Mouse (Mus musculus) spleen, adult 12 weeks (tissue): ENCODE results near the gene Tpst1.

Experiments
- DNase-seq: peaks from one replicate; pipeline ENCODE4 v3.0.0; 2022; ENCODE audit warnings: low spot score

The Tpst1 gene

GRCm38 (mm10) chr5:130143977-130144333, 70.8 kb downstream of the Tpst1 start:
- DNase-seq, result peak; percentile 77

DNA sequence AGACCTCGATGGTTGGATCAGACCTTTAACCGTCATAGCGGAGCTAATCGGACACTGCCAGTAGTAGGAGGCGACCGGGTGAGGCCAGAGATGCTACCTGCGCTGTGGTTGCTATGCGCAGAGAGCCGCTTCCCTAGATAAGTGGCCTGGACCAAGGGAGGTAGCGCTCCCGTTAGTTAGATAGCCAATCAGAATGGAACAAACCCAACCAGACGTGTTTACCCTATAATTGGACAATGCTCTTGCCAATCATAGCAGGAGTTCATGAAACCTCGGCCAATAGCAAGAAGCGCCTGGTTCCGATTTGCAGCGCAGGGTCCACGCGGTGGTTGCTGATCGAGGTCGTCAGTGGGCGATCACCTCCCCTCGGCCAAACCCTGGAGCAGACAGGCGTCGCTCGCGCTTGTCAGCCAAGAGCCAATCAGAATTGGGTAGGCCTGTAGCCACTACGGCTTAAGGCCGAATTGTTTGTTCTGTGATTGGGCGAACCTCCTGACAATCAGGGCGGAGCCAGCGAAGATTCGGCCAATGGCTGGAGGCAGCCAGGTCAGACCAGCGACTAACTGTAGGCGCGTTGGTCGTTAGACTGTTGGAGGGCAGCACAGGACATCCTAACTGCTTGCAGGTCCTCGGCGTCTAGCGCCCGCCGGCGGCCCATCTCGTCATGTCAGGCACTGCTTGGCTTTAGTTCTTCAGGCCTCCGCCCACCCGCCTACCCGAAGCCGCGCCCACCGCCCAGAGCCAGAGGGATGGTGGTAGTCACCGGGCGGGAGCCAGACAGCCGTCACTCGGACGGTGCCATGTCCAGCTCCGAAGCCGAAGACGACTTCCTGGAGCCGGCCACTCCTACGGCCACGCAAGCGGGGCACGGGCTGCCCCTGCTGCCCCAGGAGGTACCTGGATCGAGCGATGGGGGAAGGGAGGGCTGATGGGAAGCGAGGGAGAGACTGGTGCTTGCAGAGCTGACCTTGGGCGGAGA, 71.5 kb downstream of the Tpst1 start, which contains the start of gene Kctd7:
Gene Kctd7 (plus strand): TSS at position 528 of the 979 bp plus-strand sequence.
- peak; percentile 92 for DNase-seq

DNA sequence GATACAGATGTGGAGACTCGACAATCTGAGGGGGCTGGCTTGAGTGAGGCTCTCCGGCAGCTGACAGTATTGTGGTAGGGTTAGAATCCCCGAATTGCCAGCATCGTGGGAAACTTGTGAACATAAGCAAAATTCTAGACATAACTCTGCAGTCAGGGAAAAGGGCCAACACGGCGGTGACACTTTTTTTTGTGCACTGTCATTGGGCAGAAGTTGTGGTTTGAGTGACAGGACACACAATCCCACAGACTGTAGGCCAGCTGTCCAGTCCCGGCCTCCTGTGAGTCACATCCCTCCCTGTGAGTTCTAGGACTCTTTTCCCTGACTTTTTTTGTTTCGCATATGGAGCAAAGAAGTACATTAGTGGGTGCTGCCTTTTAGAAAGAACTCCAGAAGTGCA, 72.8 kb downstream of the Tpst1 start:
- DNase-seq, result no peak

GRCm38 (mm10) chr5:130149726-130150310, 76.7 kb downstream of the Tpst1 start:
- no peak for DNase-seq

- no peak for DNase-seq
These were observed 81.2 kb downstream of the Tpst1 start for GRCm38 (mm10) chr5:130154286-130154685.

DNA sequence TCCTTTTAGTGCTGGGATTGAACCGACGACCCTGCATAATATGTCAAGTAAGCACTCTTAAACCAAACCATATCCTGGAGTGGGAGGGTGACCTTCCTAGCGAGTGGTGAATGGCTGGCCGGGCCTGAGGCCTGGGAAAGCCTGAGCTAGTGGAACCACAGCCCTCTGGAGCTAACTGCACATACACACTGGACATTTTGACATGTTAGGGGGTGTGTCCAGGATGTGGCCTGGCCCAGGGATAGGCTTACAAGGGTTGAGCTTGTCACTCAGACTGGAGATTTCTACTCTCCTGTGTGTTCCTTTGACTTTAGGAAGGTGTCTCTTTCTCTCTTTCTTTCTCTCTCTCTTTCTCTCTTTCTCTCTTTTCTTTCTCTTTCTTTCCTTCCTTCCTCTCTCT, 85.4 kb downstream of the Tpst1 start:
- DNase-seq, result no peak

- DNase-seq, result no peak
These were observed 86.7 kb downstream of the Tpst1 start for GRCm38 (mm10) chr5:130159761-130160201.

DNA sequence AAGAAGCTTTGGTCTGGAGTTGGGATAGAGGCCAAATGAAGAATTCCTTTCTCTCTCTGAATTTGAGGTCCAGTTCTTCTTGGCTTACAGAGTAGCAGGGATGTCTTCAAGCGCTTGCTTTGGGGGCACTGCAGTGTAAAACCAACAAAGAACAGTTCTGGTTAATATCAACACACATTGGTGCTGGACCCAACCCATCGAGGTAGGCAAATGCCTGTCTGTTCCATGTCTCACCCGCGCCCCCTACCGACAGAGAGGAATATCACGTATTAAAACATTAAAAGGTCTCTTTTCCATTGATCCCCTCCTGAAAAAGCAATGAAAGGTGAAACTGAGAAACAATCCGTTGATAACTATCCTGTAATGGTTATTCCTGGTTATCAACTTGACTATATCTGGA, 90.5 kb downstream of the Tpst1 start:
- peak; percentile 74 for DNase-seq

DNA sequence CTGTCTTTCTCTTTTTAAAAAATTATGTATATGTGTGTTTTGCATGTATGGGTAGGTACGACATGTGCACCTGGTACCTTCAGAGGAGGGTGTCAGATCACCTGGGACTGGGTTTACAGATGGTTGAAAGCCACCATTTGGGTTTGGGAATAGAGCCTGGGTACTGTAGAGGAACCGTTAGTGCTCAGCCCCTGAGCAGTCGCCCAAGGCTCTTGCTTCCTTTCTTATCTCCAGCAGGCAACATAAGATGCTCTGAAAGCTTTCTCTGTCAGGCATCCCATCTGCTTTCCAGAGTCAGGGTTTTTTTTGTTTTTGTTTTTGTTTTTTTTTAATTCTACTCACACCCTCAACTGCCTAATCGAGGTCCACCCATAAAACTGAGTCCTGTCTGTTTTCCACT, 92.1 kb downstream of the Tpst1 start:
- no peak for DNase-seq

DNA sequence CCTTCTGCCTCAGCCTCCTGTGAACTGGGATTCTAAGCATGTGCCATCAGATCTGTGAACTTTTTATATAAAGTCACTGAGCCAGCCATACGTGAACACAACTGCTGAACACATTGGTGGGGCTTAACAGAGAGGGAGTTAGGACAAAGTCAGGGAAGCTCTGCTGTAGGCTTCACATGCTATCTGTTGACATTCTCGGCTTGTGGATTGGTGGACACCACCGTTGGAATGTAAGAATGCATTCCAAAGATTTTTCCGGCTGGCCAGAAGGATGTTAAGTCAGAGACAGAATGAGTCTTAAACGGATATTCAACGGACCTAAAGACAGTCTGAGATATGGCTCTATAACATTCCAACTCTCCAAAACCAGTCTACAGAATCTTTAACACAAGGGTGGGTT, 96.0 kb downstream of the Tpst1 start:
- DNase-seq, result no peak

DNA sequence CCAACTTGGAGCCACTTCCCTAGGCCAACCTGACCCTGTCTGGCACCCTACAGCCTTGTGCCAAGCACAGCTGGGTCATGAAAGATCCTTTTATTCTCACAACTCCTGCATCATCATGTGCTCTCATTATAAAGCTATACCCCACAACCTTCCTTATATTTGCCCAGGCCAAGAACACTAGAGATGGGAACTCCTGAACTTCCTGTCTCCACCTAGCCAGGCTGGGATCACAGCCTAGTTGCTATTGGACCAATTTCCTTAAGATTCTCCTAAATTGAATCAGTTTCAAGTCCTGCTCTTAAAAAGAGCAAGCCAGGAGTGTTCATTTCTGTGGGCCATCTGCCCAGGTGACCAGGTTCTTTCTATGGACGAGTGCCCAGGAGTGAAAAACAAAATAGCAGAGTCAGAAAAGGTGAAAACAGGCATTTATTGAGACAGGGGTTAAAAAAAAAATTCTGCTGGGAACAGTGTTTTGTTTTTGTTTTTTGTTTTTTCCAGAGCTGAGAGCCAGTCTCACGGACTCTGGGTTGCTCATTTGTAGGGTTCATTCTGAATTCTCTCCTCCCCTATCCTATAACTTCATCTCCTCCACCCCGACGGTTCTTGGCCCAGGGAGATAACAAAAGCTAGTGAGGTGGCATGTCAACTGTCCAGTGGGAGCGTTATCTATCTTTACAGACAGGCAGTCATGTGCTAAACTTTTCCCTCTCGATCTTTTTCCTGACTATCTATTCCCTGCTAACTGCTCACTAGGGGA, 97.7 kb downstream of the Tpst1 start:
- DNase-seq, result no peak

DNA sequence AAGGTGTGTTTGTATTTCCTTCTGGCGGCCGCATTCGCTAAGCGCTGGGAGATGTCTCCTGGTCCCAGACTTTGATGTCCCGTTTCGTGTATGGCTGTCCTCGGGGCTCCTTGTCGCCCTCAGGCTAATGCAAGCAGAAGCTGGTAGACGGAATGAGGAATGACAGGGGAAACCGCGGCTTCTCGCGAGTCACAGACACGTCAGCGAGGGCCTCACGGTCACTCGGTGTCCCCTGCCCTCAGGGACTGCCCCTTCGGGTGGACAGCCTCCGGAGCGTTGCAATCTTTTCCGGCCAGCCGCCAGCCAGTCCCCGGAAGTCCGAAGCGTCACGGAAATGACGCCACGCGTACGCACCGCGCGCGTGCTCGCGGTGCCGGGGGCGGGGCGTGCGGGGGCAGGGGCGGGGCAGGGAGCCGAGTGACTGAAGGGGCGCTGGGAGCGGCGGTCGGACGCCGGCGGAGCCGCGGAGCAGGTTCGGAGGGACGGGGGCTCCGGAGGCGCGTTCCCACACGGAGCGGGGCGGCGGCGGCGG, 98.4 kb downstream of the Tpst1 start, which contains the start of gene Rabgef1:
Gene Rabgef1 (plus strand): TSS at position 376 of the 532 bp plus-strand sequence.
- DNase-seq, result peak; percentile 89

- peak; percentile 57 for DNase-seq
These were observed 99.0 kb downstream of the Tpst1 start for GRCm38 (mm10) chr5:130171956-130172601.

DNA sequence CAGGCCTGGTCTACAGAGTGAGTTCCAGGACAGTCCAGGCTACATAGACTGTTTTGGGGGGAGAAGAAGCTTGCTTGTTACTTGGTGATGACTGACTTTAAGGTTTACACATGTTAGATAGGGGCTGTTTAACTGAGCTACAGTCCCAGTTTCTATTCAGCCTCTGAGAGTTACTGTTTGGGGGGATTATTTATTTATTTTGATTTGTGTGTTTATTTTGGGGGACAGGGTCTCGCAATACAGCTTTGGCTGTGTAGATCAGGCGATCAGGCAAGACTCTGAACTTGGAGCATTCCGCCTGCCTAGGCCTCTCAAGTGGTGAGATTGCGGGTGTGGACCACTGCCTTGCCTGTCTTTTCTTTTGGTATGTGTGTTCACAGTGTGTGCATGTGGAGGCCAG, 99.9 kb downstream of the Tpst1 start:
- DNase-seq, result no peak

GRCm38 (mm10) chr5:130177871-130178270, 104.7 kb downstream of the Tpst1 start:
- DNase-seq, result no peak

DNA sequence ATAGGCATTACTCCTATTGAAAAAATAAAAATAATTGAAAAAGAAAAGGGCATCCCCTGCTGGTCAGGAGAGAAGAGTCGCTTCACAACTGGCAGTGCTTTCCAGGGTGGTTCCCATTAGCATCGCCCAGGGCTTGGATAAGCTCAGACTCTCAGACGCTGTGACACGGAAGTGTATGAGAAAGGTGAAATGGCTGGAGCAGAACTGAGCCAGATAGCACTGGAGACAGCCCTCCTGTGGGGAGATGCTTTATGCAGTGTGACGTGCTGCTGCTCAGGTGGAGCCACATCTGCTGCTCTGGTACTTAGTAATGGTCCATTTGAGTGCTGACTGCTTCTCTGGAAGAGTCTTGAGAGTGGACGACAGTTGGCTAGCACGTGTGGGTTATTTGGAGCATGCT, 107.2 kb downstream of the Tpst1 start:
- no peak for DNase-seq

DNA sequence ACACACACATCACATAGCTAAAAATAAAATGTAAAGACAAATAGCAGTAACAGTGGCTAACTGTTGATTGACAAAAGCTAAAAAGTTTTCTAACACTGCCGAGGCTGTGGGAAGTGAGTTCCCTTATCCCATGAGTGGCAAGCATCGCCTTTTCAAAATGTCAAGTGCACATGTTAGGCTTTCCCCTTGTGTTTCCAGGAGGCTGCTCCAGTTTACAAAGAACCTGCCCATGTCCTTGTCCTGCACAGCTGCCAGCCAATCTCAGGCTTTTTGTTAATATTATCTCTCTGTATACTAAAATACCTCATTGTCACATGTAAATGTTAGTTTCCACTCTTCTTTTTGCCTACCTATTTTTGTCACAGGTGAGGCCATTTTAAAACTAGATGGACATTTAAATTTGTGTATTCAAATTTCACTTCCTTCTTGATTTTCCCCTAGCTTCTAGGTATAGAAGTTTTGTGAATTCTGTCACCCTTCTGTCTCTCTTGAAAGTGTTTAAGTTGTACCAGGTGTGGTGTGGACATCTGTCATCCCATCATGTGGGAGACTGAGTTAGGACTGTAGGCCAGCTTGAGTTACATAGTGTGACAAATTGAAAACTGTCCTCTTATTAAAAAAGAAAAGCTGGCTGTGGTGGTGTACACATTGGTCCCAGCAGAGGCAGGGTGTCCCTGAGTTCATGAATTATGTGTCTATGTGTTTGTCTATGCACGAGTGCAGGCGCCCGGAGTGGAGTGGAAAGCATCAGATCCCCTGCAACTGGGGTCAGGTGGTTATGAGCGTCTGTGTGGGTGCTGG, 108.8 kb downstream of the Tpst1 start:
- DNase-seq, result no peak

GRCm38 (mm10) chr5:130182541-130182821, 109.4 kb downstream of the Tpst1 start:
- no peak for DNase-seq

- no peak for DNase-seq
These were observed 111.2 kb downstream of the Tpst1 start for GRCm38 (mm10) chr5:130184193-130184856.

GRCm38 (mm10) chr5:130185312-130185711, 112.2 kb downstream of the Tpst1 start:
- no peak for DNase-seq
